Mouse (Mus musculus): ENCODE measurements at regions not wholly inside any gene's neighbourhood (a gene's known extent, or its start where the extent isn't known, plus 50 kb on each side); places are given as distances from the start of the nearest gene placed in this dataset.

DNA sequence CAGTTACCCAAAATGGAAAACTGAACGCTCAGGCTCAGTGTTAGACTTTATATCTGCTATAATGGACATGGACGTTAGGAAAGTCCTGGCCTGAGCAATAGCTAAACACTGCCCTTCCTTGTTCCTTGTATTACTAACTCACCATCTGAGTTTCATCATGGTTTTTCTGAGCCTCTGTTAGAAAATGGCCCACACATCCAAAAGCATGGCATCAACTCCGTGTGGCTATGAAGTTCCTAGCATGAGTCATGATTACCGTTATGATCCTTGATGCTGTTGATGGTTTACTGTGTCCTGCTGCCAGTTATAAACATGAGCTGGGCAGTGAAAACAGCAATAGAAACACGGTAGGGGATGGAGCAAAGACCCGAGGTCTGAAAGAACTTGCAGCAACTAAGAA, 318.4 kb upstream of the Tenm4 start:
- Histone ChIP-seq H3K4me2 (no peak overlapping the region), H3K9ac (no peak overlapping the region), H3K9me3 (no peaks in the 10 kb centered on the region), H3K27me3 (0 out of 2 replicates have a peak, but pooled peaks cover 4% of the 10 kb centered on the region), H3K4me3 (no peak overlapping the region), H3K36me3 (no peaks in the 10 kb centered on the region), H3K27ac (no peak overlapping the region), H3K4me1 (replicated peaks) (no peaks in the 10 kb centered on the region)
- no peak for ATAC-seq (ENCODE audit: low FRiP score)
- WGBS = 81% methylated on average over 6 of the region's 6 CpGs

- Histone ChIP-seq H3K4me2 (no peak overlapping the region), H3K4me1 (replicated peaks) (no peaks in the 10 kb centered on the region), H3K4me3 (no peak overlapping the region), H3K27ac (no peak overlapping the region), H3K9me3 (no peaks in the 10 kb centered on the region), H3K9ac (no peak overlapping the region), H3K36me3 (no peaks in the 10 kb centered on the region), H3K27me3 (0 out of 2 replicates have a peak, but pooled peaks cover 4% of the 10 kb centered on the region)
- ATAC-seq (ENCODE audit: low FRiP score) = no peak
- WGBS = 85% methylated on average over 6 of the region's 6 CpGs
Observed at GRCm38 (mm10) chr7:95853225-95853812, 317.7 kb upstream of the Tenm4 start.

- H3K36me3 ChIP-seq = no peaks in the 10 kb centered on the region
Observed at GRCm38 (mm10) chr7:95858247-95858646, 312.8 kb upstream of the Tenm4 start.

DNA sequence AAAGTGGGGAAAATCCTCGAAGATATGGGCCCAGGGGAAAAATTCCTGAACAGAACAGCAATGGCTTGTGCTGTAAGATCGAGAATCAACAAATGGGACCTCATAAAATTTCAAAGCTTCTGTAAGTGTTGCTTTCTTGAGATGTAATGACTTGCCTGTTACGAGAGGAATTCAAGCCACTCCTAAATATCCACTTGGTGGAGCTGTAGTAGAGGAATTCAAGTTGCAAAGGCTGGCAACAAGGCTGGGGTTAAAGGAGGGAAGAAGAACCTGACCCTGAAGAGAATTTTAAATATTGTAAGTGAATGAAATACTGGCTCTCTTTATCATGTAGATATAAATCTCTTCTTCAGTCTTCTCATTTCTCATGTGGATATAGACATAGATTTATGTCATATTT, 306.8 kb upstream of the Tenm4 start:
- H3K4me2 ChIP-seq = no peak overlapping the region
- ATAC-seq (ENCODE audit: low FRiP score) = no peak
- no peaks in the 10 kb centered on the region for H3K27me3 ChIP-seq
- no peaks in the 10 kb centered on the region for H3K9me3 ChIP-seq
- H3K36me3 ChIP-seq = no peaks in the 10 kb centered on the region
- no peak overlapping the region for H3K4me3 ChIP-seq
- no peaks in the 10 kb centered on the region for H3K4me1 ChIP-seq (replicated peaks)
- H3K27ac ChIP-seq = no peak overlapping the region
- WGBS = 51% methylated on average over 3 of the region's 3 CpGs
- H3K9ac ChIP-seq = no peak overlapping the region

More at GRCm38 (mm10) chr7:95858247-95858646, 312.8 kb upstream of the Tenm4 start:
- Histone ChIP-seq H3K4me2 (no peak overlapping the region), H3K9me3 (no peaks in the 10 kb centered on the region), H3K27me3 (0 out of 2 replicates have a peak, but pooled peaks cover 4% of the 10 kb centered on the region), H3K27ac (no peak overlapping the region), H3K4me3 (no peak overlapping the region), H3K4me1 (replicated peaks) (no peaks in the 10 kb centered on the region), H3K9ac (no peak overlapping the region)
- ATAC-seq (ENCODE audit: low FRiP score) = no peak

DNA sequence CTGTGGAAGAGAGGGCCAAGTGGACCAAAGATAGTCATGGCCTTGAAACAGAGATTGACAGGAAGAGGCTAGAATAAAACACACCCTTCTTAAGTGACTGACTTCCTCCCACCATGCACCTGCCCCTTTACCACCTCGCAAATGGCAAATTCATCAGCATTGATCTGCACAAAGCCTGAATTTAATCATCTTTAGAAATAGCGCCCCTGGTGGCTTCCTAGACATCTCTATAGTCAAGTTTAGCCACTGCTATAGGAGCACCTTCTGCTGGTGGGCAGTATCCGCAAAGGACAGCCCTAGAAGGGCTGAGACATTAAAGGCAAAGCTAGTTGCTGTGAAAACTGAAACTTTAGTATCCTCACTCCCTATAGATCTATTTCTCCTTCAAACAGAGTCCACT, 305.8 kb upstream of the Tenm4 start:
- H3K27me3 ChIP-seq = no peaks in the 10 kb centered on the region
- WGBS = 55% methylated on average over 3 of the region's 3 CpGs
- no peak overlapping the region for H3K9ac ChIP-seq
- no peak overlapping the region for H3K4me3 ChIP-seq
- H3K4me1 ChIP-seq (replicated peaks) = no peaks in the 10 kb centered on the region
- H3K27ac ChIP-seq = no peak overlapping the region
- ATAC-seq (ENCODE audit: low FRiP score) = no peak
- no peak overlapping the region for H3K4me2 ChIP-seq
- no peaks in the 10 kb centered on the region for H3K9me3 ChIP-seq
- no peaks in the 10 kb centered on the region for H3K36me3 ChIP-seq

GRCm38 (mm10) chr7:95868753-95869152, 302.3 kb upstream of the Tenm4 start:
- no peak overlapping the region for H3K4me2 ChIP-seq
- no peak overlapping the region for H3K9ac ChIP-seq
- no peaks in the 10 kb centered on the region for H3K36me3 ChIP-seq
- H3K4me1 ChIP-seq (replicated peaks) = no peaks in the 10 kb centered on the region
- peaks cover 7% of the 10 kb centered on the region; the same call in 1 of the 2 replicates for H3K9me3 ChIP-seq
- 57% methylated on average over 6 of the region's 6 CpGs for WGBS
- no peak overlapping the region for H3K4me3 ChIP-seq
- no peak overlapping the region for H3K27ac ChIP-seq
- no peak for ATAC-seq (ENCODE audit: low FRiP score)
- H3K27me3 ChIP-seq = no peaks in the 10 kb centered on the region

DNA sequence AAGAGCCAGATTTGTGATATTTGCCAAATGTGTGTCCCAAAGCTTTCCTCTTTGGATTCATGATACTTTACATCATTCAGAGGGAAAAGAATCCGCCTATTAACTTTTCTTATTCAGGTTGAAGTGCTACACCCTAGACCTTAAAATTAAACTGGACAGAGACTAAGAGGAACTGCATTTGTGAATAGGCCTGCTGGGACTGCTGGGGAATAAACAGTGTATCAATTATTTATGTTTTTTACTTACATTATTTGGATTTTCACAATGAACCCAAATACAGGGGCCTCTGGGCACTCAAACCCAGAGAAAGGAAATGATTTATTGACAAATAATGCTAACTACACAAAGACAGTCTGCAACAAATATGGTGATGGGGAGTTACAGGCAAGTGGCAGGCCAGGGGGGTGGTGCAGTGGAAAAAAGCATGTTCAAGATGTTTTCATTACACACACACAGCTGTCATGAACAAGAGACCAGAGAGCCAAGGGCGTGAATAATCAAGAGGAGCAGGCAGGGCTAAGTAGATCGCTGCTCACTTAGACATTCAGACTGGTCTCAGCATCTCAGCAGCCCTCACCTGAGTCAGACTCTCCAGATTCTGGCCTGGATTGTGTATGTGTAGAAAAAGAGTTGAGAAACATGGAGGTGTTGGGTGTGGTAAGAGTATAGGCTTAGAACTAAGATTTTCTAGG, 290.3 kb upstream of the Tenm4 start:
- 49% methylated on average over 3 of the region's 3 CpGs for WGBS
- peaks cover 8% of the 10 kb centered on the region for H3K4me1 ChIP-seq (replicated peaks)
- no peak overlapping the region for H3K4me3 ChIP-seq
- H3K27ac ChIP-seq = no peak overlapping the region
- H3K27me3 ChIP-seq = no peaks in the 10 kb centered on the region
- no peak for ATAC-seq (ENCODE audit: low FRiP score)
- no peaks in the 10 kb centered on the region for H3K9me3 ChIP-seq
- H3K4me2 ChIP-seq = no peak overlapping the region
- no peaks in the 10 kb centered on the region for H3K36me3 ChIP-seq
- H3K9ac ChIP-seq = no peak overlapping the region

DNA sequence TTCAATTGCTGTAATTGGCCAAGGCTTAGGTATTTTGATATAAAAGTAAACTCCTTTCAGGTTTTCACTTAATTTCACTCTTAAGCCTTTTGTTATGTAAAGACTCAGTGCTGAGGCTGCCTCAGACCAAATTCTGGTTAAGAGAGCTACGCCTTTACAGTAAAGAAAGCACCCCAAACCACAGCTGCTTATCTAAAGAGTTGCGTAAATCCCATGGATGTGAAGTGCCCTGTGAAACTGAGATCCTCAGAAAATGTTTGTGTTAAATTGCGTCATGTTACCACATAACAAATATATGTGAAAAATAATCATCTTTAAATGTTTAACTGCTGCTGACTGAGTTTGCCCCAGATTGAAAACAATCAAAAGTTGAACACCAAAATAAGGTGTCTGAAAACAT, 269.5 kb upstream of the Tenm4 start:
- H3K9me3 ChIP-seq = no peaks in the 10 kb centered on the region
- no peak overlapping the region for H3K4me3 ChIP-seq
- no peaks in the 10 kb centered on the region for H3K36me3 ChIP-seq
- H3K27ac ChIP-seq = no peak overlapping the region
- no peaks in the 10 kb centered on the region for H3K27me3 ChIP-seq
- ATAC-seq (ENCODE audit: low FRiP score) = no peak
- no peak overlapping the region for H3K4me2 ChIP-seq
- no peak overlapping the region for H3K9ac ChIP-seq
- H3K4me1 ChIP-seq (replicated peaks) = no peaks in the 10 kb centered on the region
- 90% methylated on average over 3 of the region's 3 CpGs for WGBS

DNA sequence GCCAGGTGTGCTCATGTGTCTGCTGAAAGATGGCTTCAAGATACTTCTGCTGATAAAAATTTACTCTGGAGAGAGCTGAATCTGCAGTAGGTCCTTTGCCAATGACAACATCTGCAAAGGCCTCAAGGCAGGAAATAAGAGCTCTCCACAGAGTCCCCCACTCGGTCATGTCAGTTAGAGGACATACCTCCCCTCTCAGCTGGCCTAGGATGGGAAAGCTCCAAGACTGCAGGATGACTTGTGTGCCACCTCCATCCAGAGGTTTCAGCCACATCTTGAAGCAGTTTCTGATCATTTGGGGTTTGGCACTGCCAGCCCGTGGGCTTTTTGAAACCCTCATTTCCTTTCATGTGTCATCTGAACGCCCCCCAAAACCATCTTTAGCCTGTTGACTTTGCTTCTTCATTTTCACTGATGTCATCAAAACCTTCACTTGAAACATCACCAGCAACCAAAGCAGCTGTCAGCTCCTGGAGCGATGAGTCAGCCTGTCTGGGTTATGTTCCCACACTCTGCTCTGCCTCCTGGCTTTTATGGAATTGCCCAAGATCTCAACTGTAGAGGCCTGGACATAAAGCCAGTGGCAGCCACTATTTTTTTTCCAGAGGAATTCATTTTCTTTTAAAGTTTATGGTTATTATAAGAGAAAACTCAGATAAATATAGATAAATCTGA, 256.5 kb upstream of the Tenm4 start:
- Histone ChIP-seq H3K9ac (no peak overlapping the region), H3K4me1 (replicated peaks) (no peaks in the 10 kb centered on the region), H3K4me2 (no peak overlapping the region), H3K27ac (no peak overlapping the region), H3K4me3 (no peak overlapping the region), H3K36me3 (no peaks in the 10 kb centered on the region), H3K27me3 (no peaks in the 10 kb centered on the region), H3K9me3 (no peaks in the 10 kb centered on the region)
- ATAC-seq (ENCODE audit: low FRiP score) = no peak
- WGBS = 86% methylated on average over 4 of the region's 4 CpGs

DNA sequence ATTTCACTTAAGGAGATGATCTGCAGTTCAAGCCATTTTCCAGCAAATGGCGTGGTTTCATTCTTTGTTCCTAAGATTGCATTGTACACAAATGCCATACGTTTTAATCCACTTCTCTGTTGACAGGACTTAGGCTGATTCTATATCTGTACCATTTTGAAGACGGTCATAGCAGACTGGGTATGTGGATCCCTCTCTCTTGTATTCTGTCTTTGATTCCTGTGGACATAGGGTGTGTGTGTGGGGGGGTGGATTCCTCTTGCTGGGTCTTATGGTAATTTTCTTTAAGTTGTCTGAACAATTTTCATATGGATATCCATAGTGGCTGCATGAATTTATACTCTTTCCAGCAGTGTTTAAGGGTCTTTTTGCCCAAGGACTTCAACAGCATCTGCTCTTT, 251.1 kb upstream of the Tenm4 start:
- Histone ChIP-seq H3K36me3 (no peaks in the 10 kb centered on the region), H3K4me1 (replicated peaks) (no peaks in the 10 kb centered on the region), H3K9ac (no peak overlapping the region), H3K27ac (no peak overlapping the region), H3K9me3 (no peaks in the 10 kb centered on the region), H3K4me2 (no peak overlapping the region), H3K4me3 (no peak overlapping the region), H3K27me3 (no peaks in the 10 kb centered on the region)
- no peak for ATAC-seq (ENCODE audit: low FRiP score)
- WGBS = 73% methylated on average over 3 of the region's 3 CpGs

GRCm38 (mm10) chr7:95924805-95925204, 246.2 kb upstream of the Tenm4 start:
- H3K36me3 ChIP-seq = no peaks in the 10 kb centered on the region
- H3K9me3 ChIP-seq = no peaks in the 10 kb centered on the region
- WGBS = 77% methylated on average over 2 of the region's 2 CpGs
- H3K4me1 ChIP-seq (replicated peaks) = no peaks in the 10 kb centered on the region
- no peak for ATAC-seq (ENCODE audit: low FRiP score)
- no peak overlapping the region for H3K4me3 ChIP-seq
- H3K27ac ChIP-seq = no peak overlapping the region
- H3K9ac ChIP-seq = no peak overlapping the region
- H3K4me2 ChIP-seq = no peak overlapping the region
- no peaks in the 10 kb centered on the region for H3K27me3 ChIP-seq

- Histone ChIP-seq H3K9ac (no peak overlapping the region), H3K27me3 (no peaks in the 10 kb centered on the region), H3K4me1 (replicated peaks) (no peaks in the 10 kb centered on the region), H3K36me3 (no peaks in the 10 kb centered on the region), H3K4me3 (no peak overlapping the region), H3K9me3 (no peaks in the 10 kb centered on the region), H3K27ac (no peak overlapping the region), H3K4me2 (no peak overlapping the region)
- 70% methylated on average over 6 of the region's 6 CpGs for WGBS
- no peak for ATAC-seq (ENCODE audit: low FRiP score)
Observed at GRCm38 (mm10) chr7:95926119-95927039, 244.7 kb upstream of the Tenm4 start.
